Mouse (Mus musculus) stomach, embryonic 15.5 days (tissue): ENCODE measurements around the gene Sfrp2. TPM values are rescaled to one million over a fixed set of nuclear protein-coding genes. Genes with fewer than 3 reads are reported as not detected.

Source experiments
- ATAC-seq: fragments of 200-750 bp; cut with Nextera tagmentation; 2 replicates; pipeline ENCODE4 v1.8.0; 2017; ENCODE audit warnings: low read depth, moderate number of reproducible peaks, moderate TSS enrichment; ENCODE audit not compliant: insufficient read depth, low FRiP score
- H3K27ac ChIP-seq: fragments of 300-500 bp; sonication (generic); 2 replicates; pipeline ENCODE4 v1.5.1; 2015; ENCODE audit warnings: mild to moderate bottlenecking, inconsistent platforms
- H3K27me3 ChIP-seq: fragments of 300-500 bp; sonication (generic); replicated peaks from 2 replicates; pipeline ENCODE4 v1.6.1; 2015; ENCODE audit warnings: inconsistent platforms
- H3K36me3 ChIP-seq: fragments of 300-500 bp; sonication (generic); 2 replicates; pipeline ENCODE4 v1.6.1; 2015; ENCODE audit warnings: inconsistent platforms
- H3K4me1 ChIP-seq: fragments of 300-500 bp; sonication (generic); 2 replicates; pipeline ENCODE4 v1.6.1; 2015; ENCODE audit warnings: inconsistent platforms
- H3K4me2 ChIP-seq: fragments of 300-500 bp; sonication (generic); 2 replicates; pipeline ENCODE4 v1.6.1; 2015; ENCODE audit warnings: mild to moderate bottlenecking, inconsistent platforms
- H3K4me3 ChIP-seq: fragments of 300-500 bp; sonication (generic); replicated peaks from 2 replicates; pipeline ENCODE4 v1.5.1; 2015; ENCODE audit warnings: inconsistent platforms
- H3K9ac ChIP-seq: fragments of 300-500 bp; sonication (generic); 2 replicates; pipeline ENCODE4 v1.6.1; 2015; ENCODE audit warnings: inconsistent platforms
- H3K9me3 ChIP-seq: fragments of 300-500 bp; sonication (generic); 2 replicates; pipeline ENCODE4 v1.6.1; 2016; ENCODE audit warnings: inconsistent platforms
- WGBS: fragments of 180-500 bp; shearing (Covaris S2); methylation state at CpG from one replicate; pipeline ENCODE4 v1.1.7; 2015; 5-methylcytosine and 5-hydroxymethylcytosine counted together
- polyA plus RNA-seq: library from polyadenylated mRNA; unstranded; fragments of >200 nt; fragmentation: Nextera tagmentation; extraction: Ambion mirVana; gene quantifications from 2 replicates; pipeline ENCODE4 v1.2.1, GENCODE M21; 2015

Gene Sfrp2
- polyA plus RNA-seq, 1 experiment from 2014 or later = 148 TPM

DNA sequence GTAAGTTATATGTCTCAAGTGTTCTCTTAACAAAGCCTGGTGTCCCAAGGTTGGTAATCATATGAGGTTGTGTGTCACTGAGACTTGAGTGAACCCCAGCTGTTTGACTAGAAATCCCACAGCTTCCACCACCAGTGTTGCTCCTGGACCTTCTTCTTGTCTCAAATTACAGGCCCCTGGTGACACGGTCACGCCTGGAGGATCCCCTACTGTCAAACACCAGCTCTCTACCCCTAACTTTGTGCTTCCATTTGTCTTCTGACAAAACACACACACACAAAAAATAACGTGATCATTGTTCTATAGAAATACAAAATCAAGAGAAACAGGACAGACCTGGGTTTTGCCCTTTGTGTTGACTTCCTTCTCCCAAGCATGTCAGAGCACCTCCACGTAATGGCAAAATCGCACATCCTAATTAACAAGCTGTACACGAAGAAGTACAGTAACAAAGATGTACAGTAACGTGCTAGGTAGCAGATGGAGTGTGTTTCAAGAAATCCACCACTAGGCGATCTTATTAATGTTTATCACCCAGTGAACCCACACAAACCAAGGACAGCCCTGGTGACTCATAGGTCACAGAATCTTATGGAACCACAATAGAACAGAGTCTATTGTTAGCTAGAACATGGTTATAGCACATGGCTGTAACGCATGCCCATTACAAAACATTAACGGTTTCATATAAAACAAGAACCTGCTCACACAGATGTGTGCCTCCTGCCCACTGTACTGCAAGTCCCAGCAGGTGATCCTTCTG, 15.5 kb downstream of the Sfrp2 start:
- 75% methylated on average over 10 of the region's 10 CpGs for WGBS
- Histone ChIP-seq H3K9me3 (no peaks in the 10 kb centered on the region), H3K27me3 (no peaks in the 10 kb centered on the region), H3K4me2 (no peak overlapping the region), H3K27ac (no peak overlapping the region), H3K4me3 (no peak overlapping the region), H3K36me3 (no peaks in the 10 kb centered on the region), H3K9ac (no peak overlapping the region), H3K4me1 (peaks cover 11% of the 10 kb centered on the region)
- ATAC-seq = no peak

- Histone ChIP-seq H3K9ac (no peak overlapping the region), H3K27ac (peak overlapping the region; percentile 45; the same call in 1 of the 2 replicates)
- ATAC-seq = peak; percentile 53
These were observed 17.8 kb downstream of the Sfrp2 start for GRCm38 (mm10) chr3:83783716-83784469.

DNA sequence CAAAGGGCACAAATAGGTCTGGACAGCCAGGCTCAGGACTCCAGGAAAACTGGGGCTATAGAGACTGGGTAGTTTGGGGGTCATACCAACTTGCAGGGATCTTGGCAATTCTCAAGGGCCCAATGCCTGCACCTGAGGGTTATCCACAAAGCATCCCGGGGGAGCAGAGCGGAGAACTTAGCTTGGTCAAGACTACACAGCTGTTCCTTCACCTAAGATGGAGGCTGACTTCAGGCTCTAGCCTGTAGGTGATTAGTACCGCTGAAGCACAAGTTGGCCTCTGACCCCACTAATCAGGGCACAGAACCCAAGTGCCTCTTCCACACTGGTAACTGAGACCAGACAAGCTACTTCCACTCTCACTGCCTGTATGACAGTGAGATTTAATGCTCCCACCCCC, 18.6 kb downstream of the Sfrp2 start:
- Histone ChIP-seq H3K27ac (no peak overlapping the region), H3K27me3 (no peaks in the 10 kb centered on the region), H3K9me3 (no peaks in the 10 kb centered on the region), H3K9ac (no peak overlapping the region), H3K4me3 (no peak overlapping the region), H3K4me1 (peaks cover 11% of the 10 kb centered on the region), H3K36me3 (no peaks in the 10 kb centered on the region), H3K4me2 (no peak overlapping the region)
- 77% methylated on average over 3 of the region's 3 CpGs for WGBS
- ATAC-seq = no peak

More at GRCm38 (mm10) chr3:83783716-83784469, 17.8 kb downstream of the Sfrp2 start:
- no peaks in the 10 kb centered on the region for H3K36me3 ChIP-seq
- no peak overlapping the region for H3K4me2 ChIP-seq
- H3K4me3 ChIP-seq = no peak overlapping the region
- no peaks in the 10 kb centered on the region for H3K9me3 ChIP-seq
- WGBS = 17% methylated on average over 11 of the region's 11 CpGs
- peaks cover 11% of the 10 kb centered on the region for H3K4me1 ChIP-seq
- no peaks in the 10 kb centered on the region for H3K27me3 ChIP-seq

- no peaks in the 10 kb centered on the region for H3K27me3 ChIP-seq
- H3K4me1 ChIP-seq = peaks cover 11% of the 10 kb centered on the region
- H3K4me2 ChIP-seq = no peak overlapping the region
- H3K9me3 ChIP-seq = no peaks in the 10 kb centered on the region
- H3K4me3 ChIP-seq = no peak overlapping the region
- ATAC-seq = no peak
- H3K27ac ChIP-seq = no peak overlapping the region
- WGBS = 91% methylated on average over 2 of the region's 2 CpGs
- H3K9ac ChIP-seq = no peak overlapping the region
- no peaks in the 10 kb centered on the region for H3K36me3 ChIP-seq
These were observed 21.0 kb downstream of the Sfrp2 start for GRCm38 (mm10) chr3:83787086-83787485.

GRCm38 (mm10) chr3:83787776-83788305, 21.7 kb downstream of the Sfrp2 start:
- peaks cover 11% of the 10 kb centered on the region for H3K4me1 ChIP-seq
- ATAC-seq = no peak
- no peak overlapping the region for H3K4me3 ChIP-seq
- no peaks in the 10 kb centered on the region for H3K36me3 ChIP-seq
- no peak overlapping the region for H3K27ac ChIP-seq
- no peaks in the 10 kb centered on the region for H3K9me3 ChIP-seq
- H3K4me2 ChIP-seq = no peak overlapping the region
- no peak overlapping the region for H3K9ac ChIP-seq
- no peaks in the 10 kb centered on the region for H3K27me3 ChIP-seq
- 81% methylated on average over 7 of the region's 7 CpGs for WGBS

DNA sequence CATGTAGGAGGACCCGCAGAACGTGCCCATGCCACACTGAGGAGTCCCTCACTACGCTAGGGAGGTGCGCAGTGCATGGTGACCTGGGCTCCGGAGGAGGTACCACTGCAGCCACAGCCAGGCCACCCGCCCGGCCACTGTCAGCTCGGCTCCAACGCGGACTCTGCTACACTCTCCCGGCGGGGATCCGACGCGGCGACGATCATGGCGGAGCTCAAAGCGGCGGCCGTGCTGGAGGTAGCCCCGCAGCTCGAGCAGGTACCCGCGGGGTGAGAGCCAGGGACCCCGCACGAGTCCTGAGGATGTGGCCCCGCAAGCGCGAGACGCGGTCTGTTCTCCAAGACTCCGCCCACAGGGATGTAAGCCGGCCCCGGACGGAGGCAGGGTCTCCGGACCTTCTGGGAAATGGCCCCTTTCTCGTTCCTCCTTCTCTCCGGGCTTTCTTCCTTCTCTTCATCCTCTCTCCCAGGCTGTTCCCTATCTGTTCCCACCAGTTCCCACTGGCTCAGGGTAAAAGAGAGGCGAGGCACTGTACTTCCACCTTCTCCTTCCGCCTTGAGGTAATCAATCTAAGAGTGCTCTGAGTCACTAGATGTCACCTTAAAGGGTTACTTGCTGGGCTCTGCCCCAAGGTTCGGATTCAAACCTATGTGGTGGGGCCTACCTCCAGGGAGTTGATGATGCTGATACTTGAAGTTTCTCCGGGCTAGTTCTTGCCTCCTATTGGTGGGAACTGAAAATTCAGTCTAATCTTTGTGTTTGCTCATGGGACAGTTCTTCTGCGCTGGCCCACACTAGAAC, 23.7 kb downstream of the Sfrp2 start:
- H3K4me3 ChIP-seq = peak overlapping the region; percentile 66
- H3K4me1 ChIP-seq = peaks cover under 1% of the 10 kb centered on the region; the same call in 1 of the 2 replicates
- 2% methylated on average over 44 of the region's 44 CpGs for WGBS
- no peaks in the 10 kb centered on the region for H3K27me3 ChIP-seq
- no peaks in the 10 kb centered on the region for H3K36me3 ChIP-seq
- no peaks in the 10 kb centered on the region for H3K9me3 ChIP-seq
- peak overlapping the region; percentile 50 for H3K9ac ChIP-seq
- peak overlapping the region; percentile 90 for H3K4me2 ChIP-seq
- ATAC-seq = peak; percentile 67
- peak overlapping the region; percentile 49; the same call in 1 of the 2 replicates for H3K27ac ChIP-seq

DNA sequence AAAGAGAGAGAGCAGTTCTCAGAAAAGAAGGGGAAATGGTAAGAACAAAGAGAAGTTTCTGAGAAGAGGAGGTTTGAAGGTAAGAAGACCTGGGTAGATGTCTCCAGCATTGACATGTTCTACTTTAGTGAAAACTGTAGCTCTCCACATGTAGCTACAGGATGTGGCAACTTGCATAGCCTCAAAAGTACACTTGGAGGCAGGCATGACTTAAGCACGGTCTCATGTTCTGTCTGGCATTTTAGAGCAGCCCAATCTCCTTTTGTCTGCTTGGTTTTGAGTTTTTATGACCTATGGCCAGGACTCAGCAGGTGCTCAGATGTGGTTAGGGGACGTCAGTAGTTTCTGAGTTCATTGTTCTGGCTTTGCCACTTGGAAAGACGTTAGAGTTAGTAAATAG, 25.3 kb downstream of the Sfrp2 start:
- H3K4me3 ChIP-seq = no peak overlapping the region
- ATAC-seq = no peak
- H3K4me2 ChIP-seq = no peak overlapping the region
- H3K27me3 ChIP-seq = no peaks in the 10 kb centered on the region
- no peak overlapping the region for H3K27ac ChIP-seq
- WGBS = 78% methylated on average over 3 of the region's 3 CpGs
- no peaks in the 10 kb centered on the region for H3K4me1 ChIP-seq
- no peaks in the 10 kb centered on the region for H3K9me3 ChIP-seq
- H3K9ac ChIP-seq = no peak overlapping the region
- H3K36me3 ChIP-seq = no peaks in the 10 kb centered on the region

GRCm38 (mm10) chr3:83797098-83797497, 31.0 kb downstream of the Sfrp2 start:
- H3K36me3 ChIP-seq = no peaks in the 10 kb centered on the region
- H3K27me3 ChIP-seq = no peaks in the 10 kb centered on the region
- H3K4me3 ChIP-seq = no peak overlapping the region
- H3K27ac ChIP-seq = no peak overlapping the region
- no peaks in the 10 kb centered on the region for H3K9me3 ChIP-seq
- H3K4me1 ChIP-seq = no peaks in the 10 kb centered on the region
- H3K4me2 ChIP-seq = no peak overlapping the region
- 67% methylated on average over 6 of the region's 6 CpGs for WGBS
- no peak for ATAC-seq
- no peak overlapping the region for H3K9ac ChIP-seq

- Histone ChIP-seq H3K36me3 (no peaks in the 10 kb centered on the region), H3K4me3 (no peak overlapping the region), H3K9me3 (no peaks in the 10 kb centered on the region), H3K4me1 (no peaks in the 10 kb centered on the region), H3K4me2 (no peak overlapping the region), H3K27ac (no peak overlapping the region), H3K9ac (no peak overlapping the region), H3K27me3 (no peaks in the 10 kb centered on the region)
- ATAC-seq = peak; percentile 22; the same call in 1 of the 2 replicates
- WGBS = 7% methylated on average over 10 of the region's 10 CpGs
These were observed 31.7 kb downstream of the Sfrp2 start for GRCm38 (mm10) chr3:83797828-83798227.

- Histone ChIP-seq H3K4me3 (no peak overlapping the region), H3K4me2 (no peak overlapping the region), H3K27ac (no peak overlapping the region), H3K9me3 (no peaks in the 10 kb centered on the region), H3K36me3 (no peaks in the 10 kb centered on the region), H3K4me1 (no peaks in the 10 kb centered on the region), H3K9ac (no peak overlapping the region), H3K27me3 (no peaks in the 10 kb centered on the region)
- ATAC-seq = no peak
- WGBS = 73% methylated on average over 7 of the region's 7 CpGs
These were observed 33.4 kb downstream of the Sfrp2 start for GRCm38 (mm10) chr3:83799486-83799885.

GRCm38 (mm10) chr3:83801649-83802155, 35.6 kb downstream of the Sfrp2 start:
- 94% methylated on average over 4 of the region's 4 CpGs for WGBS
- Histone ChIP-seq H3K9me3 (no peaks in the 10 kb centered on the region), H3K4me3 (no peak overlapping the region), H3K9ac (no peak overlapping the region), H3K27ac (no peak overlapping the region), H3K36me3 (no peaks in the 10 kb centered on the region), H3K4me1 (no peaks in the 10 kb centered on the region), H3K4me2 (no peak overlapping the region), H3K27me3 (no peaks in the 10 kb centered on the region)
- ATAC-seq = no peak
